Mouse (Mus musculus): Measurements from ENCODE around the gene Pard3. TPM values are rescaled to one million over a fixed set of nuclear protein-coding genes. Genes with fewer than 3 reads are reported as not detected.

Pard3 gene
- polyA plus RNA-seq, 1 experiment from 2014 or later, result 33.4 TPM

GRCm38 (mm10) chr8:127368347-127368746 is 304.7 kb downstream of the Pard3 start:
- Histone ChIP-seq H3K27ac (replicated peaks) (no peak overlapping the region), H3K9me3 (no peaks in the 10 kb centered on the region), H3K27me3 (replicated peaks; ENCODE audit: low read depth, poor library complexity, severe bottlenecking) (no peaks in the 10 kb centered on the region), H3K4me1 (0 out of 2 replicates have a peak, but pooled peaks cover 7% of the 10 kb centered on the region), H3K4me3 (no peak overlapping the region), H3K36me3 (replicated peaks) (peaks cover 31% of the 10 kb centered on the region)
- no peak for DNase-seq (ENCODE audit: low spot score)
- WGBS, result 76% methylated on average over 3 of the region's 3 CpGs

- Histone ChIP-seq H3K4me3 (no peak overlapping the region), H3K9me3 (no peaks in the 10 kb centered on the region), H3K4me1 (0 out of 2 replicates have a peak, but pooled peaks cover 7% of the 10 kb centered on the region), H3K27ac (replicated peaks) (no peak overlapping the region), H3K27me3 (replicated peaks; ENCODE audit: low read depth, poor library complexity, severe bottlenecking) (no peaks in the 10 kb centered on the region), H3K36me3 (replicated peaks) (peaks cover 31% of the 10 kb centered on the region)
- DNase-seq (ENCODE audit: low spot score), result no peak
- WGBS, result 94% methylated on average over 16 of the region's 16 CpGs
Measured at GRCm38 (mm10) chr8:127371326-127371949, 307.7 kb downstream of the Pard3 start.

- peaks cover 31% of the 10 kb centered on the region for H3K36me3 ChIP-seq (replicated peaks)
- no peaks in the 10 kb centered on the region for H3K9me3 ChIP-seq
- H3K27me3 ChIP-seq (replicated peaks; ENCODE audit: low read depth, poor library complexity, severe bottlenecking), result no peaks in the 10 kb centered on the region
- no peak for DNase-seq (ENCODE audit: low spot score)
- WGBS, result 82% methylated on average over 2 of the region's 2 CpGs
- no peaks in the 10 kb centered on the region for H3K4me1 ChIP-seq
- no peak overlapping the region for H3K27ac ChIP-seq (replicated peaks)
- H3K4me3 ChIP-seq, result no peak overlapping the region
Measured at GRCm38 (mm10) chr8:127377775-127378174, 314.1 kb downstream of the Pard3 start.

GRCm38 (mm10) chr8:127378994-127379858 is 315.5 kb downstream of the Pard3 start:
- H3K27ac ChIP-seq (replicated peaks), result no peak overlapping the region
- no peaks in the 10 kb centered on the region for H3K4me1 ChIP-seq
- H3K9me3 ChIP-seq, result peaks cover 3% of the 10 kb centered on the region; the same call in 1 of the 2 replicates
- peaks cover 41% of the 10 kb centered on the region for H3K36me3 ChIP-seq (replicated peaks)
- no peak overlapping the region for H3K4me3 ChIP-seq
- 73% methylated on average over 11 of the region's 11 CpGs for WGBS
- no peak for DNase-seq (ENCODE audit: low spot score)
- no peaks in the 10 kb centered on the region for H3K27me3 ChIP-seq (replicated peaks; ENCODE audit: low read depth, poor library complexity, severe bottlenecking)

GRCm38 (mm10) chr8:127381259-127381658 is 317.6 kb downstream of the Pard3 start:
- Histone ChIP-seq H3K27ac (replicated peaks) (no peak overlapping the region), H3K4me1 (no peaks in the 10 kb centered on the region), H3K4me3 (no peak overlapping the region), H3K36me3 (replicated peaks) (peaks cover 59% of the 10 kb centered on the region), H3K27me3 (replicated peaks; ENCODE audit: low read depth, poor library complexity, severe bottlenecking) (no peaks in the 10 kb centered on the region), H3K9me3 (peaks cover 3% of the 10 kb centered on the region; the same call in 1 of the 2 replicates)
- 95% methylated on average over 3 of the region's 3 CpGs for WGBS
- DNase-seq (ENCODE audit: low spot score), result no peak

DNA sequence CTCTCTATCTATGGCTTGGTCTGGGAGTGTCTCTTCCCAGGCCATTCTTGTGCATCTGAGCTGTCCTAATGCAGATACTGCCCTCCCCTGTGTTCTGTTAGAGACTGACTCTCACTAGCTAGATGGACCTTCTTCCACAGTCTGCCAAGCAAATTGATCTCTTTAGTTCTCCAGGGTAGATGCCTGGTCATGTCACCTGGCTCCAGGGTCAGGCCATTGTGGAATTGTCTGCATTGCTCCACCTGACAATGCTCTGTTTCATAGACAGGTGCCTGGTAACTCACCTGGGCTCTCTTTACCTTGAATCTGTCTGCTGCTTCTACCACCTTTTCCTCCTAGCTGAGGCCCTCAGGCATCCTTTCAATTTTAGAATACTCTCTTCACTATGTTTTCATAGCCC is 329.0 kb downstream of the Pard3 start:
- Histone ChIP-seq H3K4me3 (no peak overlapping the region), H3K36me3 (replicated peaks) (peaks cover 60% of the 10 kb centered on the region), H3K27me3 (replicated peaks; ENCODE audit: low read depth, poor library complexity, severe bottlenecking) (no peaks in the 10 kb centered on the region), H3K9me3 (peaks cover 6% of the 10 kb centered on the region; the same call in 1 of the 2 replicates), H3K27ac (replicated peaks) (no peak overlapping the region), H3K4me1 (no peaks in the 10 kb centered on the region)
- DNase-seq (ENCODE audit: low spot score), result no peak

- peaks cover 59% of the 10 kb centered on the region for H3K36me3 ChIP-seq (replicated peaks)
- no peak overlapping the region for H3K4me3 ChIP-seq
- H3K27ac ChIP-seq (replicated peaks), result no peak overlapping the region
- no peaks in the 10 kb centered on the region for H3K9me3 ChIP-seq
- DNase-seq (ENCODE audit: low spot score), result no peak
- no peaks in the 10 kb centered on the region for H3K4me1 ChIP-seq
- H3K27me3 ChIP-seq (replicated peaks; ENCODE audit: low read depth, poor library complexity, severe bottlenecking), result no peaks in the 10 kb centered on the region
- WGBS, result 88% methylated on average over 4 of the region's 4 CpGs
Measured at GRCm38 (mm10) chr8:127395488-127395887, 331.8 kb downstream of the Pard3 start.

- Histone ChIP-seq H3K36me3 (replicated peaks) (peaks cover 46% of the 10 kb centered on the region), H3K9me3 (no peaks in the 10 kb centered on the region)
- no peak for DNase-seq (ENCODE audit: low spot score)
Measured at GRCm38 (mm10) chr8:127405815-127406214, 342.1 kb downstream of the Pard3 start.

DNA sequence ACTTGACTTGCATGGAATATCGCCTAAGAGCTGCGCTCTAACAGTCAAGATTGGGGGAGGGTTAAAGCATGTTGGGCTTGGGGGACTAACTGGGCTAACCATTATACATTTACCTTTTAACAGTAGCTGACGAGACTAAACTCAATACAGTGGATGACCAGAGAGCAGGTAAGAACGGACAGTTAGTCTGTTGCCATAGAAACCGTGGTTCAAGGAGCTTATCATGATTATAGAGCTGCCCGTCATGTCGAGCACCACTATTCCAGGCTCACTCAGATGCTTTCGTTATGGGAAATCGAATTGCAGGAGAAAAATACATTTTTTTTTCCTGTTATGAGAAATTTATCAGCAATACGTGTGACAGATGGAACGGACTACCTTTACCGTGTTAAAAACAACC is 346.9 kb downstream of the Pard3 start:
- Histone ChIP-seq H3K4me3 (no peak overlapping the region), H3K27me3 (replicated peaks; ENCODE audit: low read depth, poor library complexity, severe bottlenecking) (no peaks in the 10 kb centered on the region), H3K36me3 (replicated peaks) (peaks cover 36% of the 10 kb centered on the region), H3K27ac (replicated peaks) (no peak overlapping the region), H3K4me1 (0 out of 2 replicates have a peak, but pooled peaks cover 3% of the 10 kb centered on the region), H3K9me3 (no peaks in the 10 kb centered on the region)
- 87% methylated on average over 12 of the region's 12 CpGs for WGBS
- no peak for DNase-seq (ENCODE audit: low spot score)

More at GRCm38 (mm10) chr8:127405815-127406214, 342.1 kb downstream of the Pard3 start:
- no peaks in the 10 kb centered on the region for H3K27me3 ChIP-seq (replicated peaks; ENCODE audit: low read depth, poor library complexity, severe bottlenecking)
- H3K27ac ChIP-seq (replicated peaks), result no peak overlapping the region
- no peak overlapping the region for H3K4me3 ChIP-seq
- 0 out of 2 replicates have a peak, but pooled peaks cover 4% of the 10 kb centered on the region for H3K4me1 ChIP-seq

- DNase-seq (ENCODE audit: low spot score), result no peak
Measured at GRCm38 (mm10) chr8:127411190-127411848, 347.6 kb downstream of the Pard3 start.

GRCm38 (mm10) chr8:127423021-127423420 is 359.3 kb downstream of the Pard3 start:
- no peak overlapping the region for H3K4me3 ChIP-seq
- WGBS, result 67% methylated on average over 7 of the region's 7 CpGs
- H3K36me3 ChIP-seq (replicated peaks), result peaks cover 53% of the 10 kb centered on the region
- DNase-seq (ENCODE audit: low spot score), result no peak
- H3K27ac ChIP-seq (replicated peaks), result no peak overlapping the region
- peaks cover 6% of the 10 kb centered on the region; the same call in 1 of the 2 replicates for H3K4me1 ChIP-seq
- H3K9me3 ChIP-seq, result no peaks in the 10 kb centered on the region
- no peaks in the 10 kb centered on the region for H3K27me3 ChIP-seq (replicated peaks; ENCODE audit: low read depth, poor library complexity, severe bottlenecking)

More at GRCm38 (mm10) chr8:127411190-127411848, 347.6 kb downstream of the Pard3 start:
- no peaks in the 10 kb centered on the region for H3K27me3 ChIP-seq (replicated peaks; ENCODE audit: low read depth, poor library complexity, severe bottlenecking)
- WGBS, result 90% methylated on average over 4 of the region's 4 CpGs
- no peak overlapping the region for H3K27ac ChIP-seq (replicated peaks)
- H3K9me3 ChIP-seq, result no peaks in the 10 kb centered on the region
- peaks cover 33% of the 10 kb centered on the region for H3K36me3 ChIP-seq (replicated peaks)
- no peaks in the 10 kb centered on the region for H3K4me1 ChIP-seq
- no peak overlapping the region for H3K4me3 ChIP-seq

DNA sequence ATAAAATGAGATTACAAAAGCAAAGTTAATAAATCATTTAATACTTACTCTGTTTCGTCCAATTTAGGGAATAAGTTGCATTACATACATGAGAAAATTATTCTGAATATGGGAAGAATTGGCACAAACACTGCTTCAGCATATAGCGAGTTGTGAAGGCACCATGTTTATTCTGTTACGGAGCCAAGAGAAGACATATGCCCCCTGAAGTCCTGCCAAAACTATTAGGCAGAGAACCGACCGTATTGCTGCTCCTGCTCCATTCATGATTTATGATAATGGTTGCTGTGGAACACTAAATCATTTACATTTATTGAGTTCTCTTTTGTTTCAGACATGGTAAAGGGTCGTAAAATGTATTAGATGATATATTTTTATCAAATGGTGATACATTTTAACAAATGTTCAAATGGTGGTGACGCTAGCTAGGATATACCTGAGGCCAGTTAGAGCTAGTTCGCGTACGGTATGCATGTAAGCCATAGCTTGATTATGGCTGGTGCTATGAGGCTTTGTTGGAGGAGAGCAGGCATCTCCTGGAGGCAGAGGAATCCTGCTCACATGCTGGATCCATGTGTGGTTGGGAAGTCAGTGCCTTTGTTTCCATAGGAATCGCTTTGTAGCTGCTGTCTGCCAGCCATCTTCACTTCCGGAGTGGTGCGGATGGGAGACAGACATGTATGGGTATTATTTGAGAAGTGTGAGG is 360.7 kb downstream of the Pard3 start:
- no peak for DNase-seq (ENCODE audit: low spot score)
- no peaks in the 10 kb centered on the region for H3K27me3 ChIP-seq (replicated peaks; ENCODE audit: low read depth, poor library complexity, severe bottlenecking)
- H3K4me3 ChIP-seq, result no peak overlapping the region
- H3K4me1 ChIP-seq, result peaks cover 6% of the 10 kb centered on the region; the same call in 1 of the 2 replicates
- H3K36me3 ChIP-seq (replicated peaks), result peaks cover 48% of the 10 kb centered on the region
- WGBS, result 93% methylated on average over 13 of the region's 13 CpGs
- H3K27ac ChIP-seq (replicated peaks), result no peak overlapping the region
- no peaks in the 10 kb centered on the region for H3K9me3 ChIP-seq
